Mouse (Mus musculus) heart, embryonic 12.5 days (tissue): ENCODE results near the gene Nav1. TPM values are rescaled to one million over a fixed set of nuclear protein-coding genes. Genes with fewer than 3 reads are reported as not detected.

Experiments used
- ATAC-seq: fragments of 200-750 bp; cut with Nextera tagmentation; 2 replicates; pipeline ENCODE4 v1.8.0; 2017; ENCODE audit warnings: moderate TSS enrichment, moderate library complexity; ENCODE audit not compliant: insufficient number of reproducible peaks, low FRiP score
- H3K27ac ChIP-seq: fragments of 300-500 bp; sonication (generic); 2 replicates; pipeline ENCODE4 v1.5.1; 2016; ENCODE audit warnings: mild to moderate bottlenecking, moderate library complexity; ENCODE audit not compliant: poor library complexity, severe bottlenecking
- H3K27me3 ChIP-seq: fragments of 300-500 bp; sonication (generic); replicated peaks from 2 replicates; pipeline ENCODE4 v1.6.1; 2016; ENCODE audit warnings: mild to moderate bottlenecking, moderate library complexity
- H3K36me3 ChIP-seq: fragments of 300-500 bp; sonication (generic); 2 replicates; pipeline ENCODE4 v1.6.1; 2016; ENCODE audit warnings: mild to moderate bottlenecking, moderate library complexity
- H3K4me1 ChIP-seq: fragments of 300-500 bp; sonication (generic); replicated peaks from 2 replicates; pipeline ENCODE4 v1.6.1; 2016; ENCODE audit warnings: mild to moderate bottlenecking
- H3K4me2 ChIP-seq: fragments of 300-500 bp; sonication (generic); 2 replicates; pipeline ENCODE4 v1.6.1; 2016; ENCODE audit warnings: mild to moderate bottlenecking, moderate library complexity
- H3K4me3 ChIP-seq: fragments of 300-500 bp; sonication (generic); 2 replicates; pipeline ENCODE4 v1.5.1; 2016; ENCODE audit warnings: mild to moderate bottlenecking
- H3K9ac ChIP-seq: fragments of 300-500 bp; sonication (generic); 2 replicates; pipeline ENCODE4 v1.6.1; 2016; ENCODE audit warnings: mild to moderate bottlenecking, moderate library complexity
- H3K9me3 ChIP-seq: fragments of 300-500 bp; sonication (generic); replicated peaks from 2 replicates; pipeline ENCODE4 v1.6.1; 2016; ENCODE audit warnings: mild to moderate bottlenecking, moderate library complexity
- WGBS: fragments of 180-500 bp; shearing (Covaris S2); methylation state at CpG from one replicate; pipeline ENCODE4 v1.1.7; 2016; 5-methylcytosine and 5-hydroxymethylcytosine counted together
- polyA plus RNA-seq: library from polyadenylated mRNA; unstranded; fragments of >200 nt; fragmentation: Nextera tagmentation; extraction: Ambion mirVana; gene quantifications from 2 replicates; pipeline ENCODE4 v1.2.1, GENCODE M21; 2016

Nav1 gene
- polyA plus RNA-seq, 1 experiment from 2014 or later, result 38.9 TPM

- no peak overlapping the region for H3K4me2 ChIP-seq
- no peak for ATAC-seq
- H3K9me3 ChIP-seq, result no peaks in the 10 kb centered on the region
- H3K27me3 ChIP-seq, result no peaks in the 10 kb centered on the region
- no peak overlapping the region for H3K9ac ChIP-seq
- 9% methylated on average over 2 of the region's 2 CpGs for WGBS
- H3K36me3 ChIP-seq, result peaks cover 32% of the 10 kb centered on the region
- no peak overlapping the region for H3K4me3 ChIP-seq
- peaks cover 31% of the 10 kb centered on the region for H3K4me1 ChIP-seq
- peak overlapping the region; percentile 3 for H3K27ac ChIP-seq
These were observed 171.3 kb downstream of the Nav1 start for GRCm38 (mm10) chr1:135435823-135436222.

GRCm38 (mm10) chr1:135430669-135431017 lies 176.5 kb downstream of the Nav1 start:
- Histone ChIP-seq H3K27ac (peak overlapping the region; percentile 91), H3K4me2 (peak overlapping the region; percentile 77), H3K36me3 (peaks cover 15% of the 10 kb centered on the region), H3K4me1 (peaks cover 42% of the 10 kb centered on the region), H3K27me3 (no peaks in the 10 kb centered on the region), H3K4me3 (peak overlapping the region; percentile 97), H3K9ac (peak overlapping the region; percentile 96), H3K9me3 (no peaks in the 10 kb centered on the region)
- 2% methylated on average over 14 of the region's 14 CpGs for WGBS
- peak; percentile 18 for ATAC-seq

GRCm38 (mm10) chr1:135429901-135430668 lies 177.0 kb downstream of the Nav1 start, which contains the start of gene Ipo9:
TSS of gene Ipo9 (minus strand) at chr1:135430499.
- Histone ChIP-seq H3K27ac (peak within 1 kb of the TSS; percentile 91), H3K4me3 (peak within 1 kb of the TSS; percentile 97), H3K4me1 (peaks cover 38% of the 10 kb centered on the region), H3K9me3 (no peaks in the 10 kb centered on the region), H3K27me3 (no peaks in the 10 kb centered on the region), H3K9ac (peak within 1 kb of the TSS; percentile 96), H3K36me3 (peaks cover 19% of the 10 kb centered on the region), H3K4me2 (peak within 1 kb of the TSS; percentile 77)
- ATAC-seq, result peak; percentile 93
- WGBS, result under 1% methylated on average over 65 of the region's 65 CpGs

DNA sequence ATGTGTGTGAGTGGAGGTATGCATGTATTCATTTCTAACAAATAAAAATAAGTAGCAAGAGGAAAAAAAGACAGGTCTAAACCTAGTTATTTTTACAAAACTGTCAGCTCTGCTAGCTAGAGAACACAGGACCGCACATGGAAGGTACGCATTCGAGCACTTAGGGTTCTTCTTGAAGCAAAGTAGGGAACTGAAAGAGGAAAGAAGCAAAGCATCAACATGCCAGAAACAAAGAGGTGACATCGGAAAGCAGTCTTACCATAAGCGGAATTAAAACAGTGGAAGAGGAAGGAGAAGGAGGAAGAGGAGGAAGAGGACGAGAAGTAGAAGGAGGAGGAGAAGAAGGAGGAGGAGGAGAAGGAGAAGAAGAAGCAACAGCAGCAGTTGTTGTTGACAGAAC lies 179.7 kb downstream of the Nav1 start:
- Histone ChIP-seq H3K27me3 (no peaks in the 10 kb centered on the region), H3K4me2 (no peak overlapping the region), H3K9ac (no peak overlapping the region), H3K4me3 (no peak overlapping the region), H3K9me3 (no peaks in the 10 kb centered on the region), H3K4me1 (peaks cover 33% of the 10 kb centered on the region), H3K36me3 (peaks cover 36% of the 10 kb centered on the region), H3K27ac (no peak overlapping the region)
- ATAC-seq, result no peak
- WGBS, result 86% methylated on average over 6 of the region's 6 CpGs

- H3K4me1 ChIP-seq, result peaks cover 27% of the 10 kb centered on the region
- H3K9me3 ChIP-seq, result no peaks in the 10 kb centered on the region
- H3K4me3 ChIP-seq, result no peak overlapping the region
- H3K27ac ChIP-seq, result no peak overlapping the region
- peaks cover 36% of the 10 kb centered on the region for H3K36me3 ChIP-seq
- H3K27me3 ChIP-seq, result no peaks in the 10 kb centered on the region
- no peak overlapping the region for H3K9ac ChIP-seq
- no peak for ATAC-seq
- 96% methylated on average over 10 of the region's 10 CpGs for WGBS
- H3K4me2 ChIP-seq, result no peak overlapping the region
These were observed 180.4 kb downstream of the Nav1 start for GRCm38 (mm10) chr1:135426645-135427044.

- H3K36me3 ChIP-seq, result peaks cover 61% of the 10 kb centered on the region
- 88% methylated on average over 6 of the region's 6 CpGs for whole genome bisulfite sequencing
- no peaks in the 10 kb centered on the region for H3K9me3 ChIP-seq
- ATAC-seq, result no peak
- H3K9ac ChIP-seq, result no peak overlapping the region
- H3K4me2 ChIP-seq, result no peak overlapping the region
- H3K4me3 ChIP-seq, result no peak overlapping the region
- H3K27ac ChIP-seq, result no peak overlapping the region
- no peaks in the 10 kb centered on the region for H3K27me3 ChIP-seq
- H3K4me1 ChIP-seq, result peaks cover 6% of the 10 kb centered on the region
These were observed 184.3 kb downstream of the Nav1 start for GRCm38 (mm10) chr1:135422772-135423171.

DNA sequence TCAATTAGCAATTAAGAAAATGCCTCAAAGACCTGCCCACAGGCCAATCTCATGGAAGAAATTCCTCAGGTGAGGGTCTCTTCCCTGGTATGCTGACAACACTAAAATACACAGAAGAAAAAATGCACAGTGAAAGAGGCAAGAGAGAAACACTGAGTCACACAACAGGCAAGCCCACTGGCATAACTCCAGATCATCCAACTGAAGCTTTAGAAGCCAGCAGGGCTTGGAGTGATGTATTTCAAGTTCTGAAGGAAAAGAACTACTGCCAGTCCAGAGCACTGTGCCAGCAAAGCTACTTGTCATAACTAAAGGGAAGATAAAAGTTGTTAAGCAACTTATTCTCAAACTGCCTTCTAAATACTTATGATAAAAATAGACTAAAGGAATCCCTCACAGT lies 193.1 kb downstream of the Nav1 start:
- H3K4me3 ChIP-seq, result no peak overlapping the region
- ATAC-seq, result no peak
- no peaks in the 10 kb centered on the region for H3K9me3 ChIP-seq
- H3K27me3 ChIP-seq, result no peaks in the 10 kb centered on the region
- peaks cover 28% of the 10 kb centered on the region for H3K4me1 ChIP-seq
- no peak overlapping the region for H3K9ac ChIP-seq
- H3K4me2 ChIP-seq, result no peak overlapping the region
- H3K36me3 ChIP-seq, result peaks cover 74% of the 10 kb centered on the region
- peak overlapping the region; percentile 22; the same call in 1 of the 2 replicates for H3K27ac ChIP-seq

GRCm38 (mm10) chr1:135412130-135412529 lies 195.0 kb downstream of the Nav1 start:
- Histone ChIP-seq H3K4me3 (no peak overlapping the region), H3K27me3 (no peaks in the 10 kb centered on the region), H3K9ac (no peak overlapping the region), H3K27ac (peak overlapping the region; percentile 79; the same call in 1 of the 2 replicates), H3K4me2 (no peak overlapping the region), H3K9me3 (no peaks in the 10 kb centered on the region), H3K4me1 (peaks cover 28% of the 10 kb centered on the region), H3K36me3 (peaks cover 73% of the 10 kb centered on the region)
- ATAC-seq, result no peak
- 64% methylated on average over 4 of the region's 4 CpGs for WGBS

DNA sequence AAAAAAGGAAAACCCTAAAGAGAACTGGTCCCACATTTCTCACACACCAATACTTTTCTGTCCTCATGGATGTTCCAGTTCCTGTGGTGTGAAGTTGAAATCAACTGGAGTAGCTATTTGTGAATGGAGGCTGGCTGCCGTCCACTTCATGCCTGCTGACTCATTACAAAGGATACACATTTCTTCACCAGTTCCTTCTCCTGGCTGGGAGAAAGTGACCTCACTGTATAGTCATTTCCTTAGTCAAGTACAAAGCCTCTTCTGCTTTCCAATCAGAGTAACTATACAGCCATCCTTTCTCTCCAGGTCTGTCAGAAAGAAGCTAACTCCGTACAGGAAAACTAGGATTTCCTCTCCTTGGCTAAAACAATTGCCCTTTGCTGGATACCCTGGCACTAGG lies 196.1 kb downstream of the Nav1 start:
- H3K36me3 ChIP-seq, result peaks cover 71% of the 10 kb centered on the region
- 36% methylated on average over 2 of the region's 2 CpGs for WGBS

DNA sequence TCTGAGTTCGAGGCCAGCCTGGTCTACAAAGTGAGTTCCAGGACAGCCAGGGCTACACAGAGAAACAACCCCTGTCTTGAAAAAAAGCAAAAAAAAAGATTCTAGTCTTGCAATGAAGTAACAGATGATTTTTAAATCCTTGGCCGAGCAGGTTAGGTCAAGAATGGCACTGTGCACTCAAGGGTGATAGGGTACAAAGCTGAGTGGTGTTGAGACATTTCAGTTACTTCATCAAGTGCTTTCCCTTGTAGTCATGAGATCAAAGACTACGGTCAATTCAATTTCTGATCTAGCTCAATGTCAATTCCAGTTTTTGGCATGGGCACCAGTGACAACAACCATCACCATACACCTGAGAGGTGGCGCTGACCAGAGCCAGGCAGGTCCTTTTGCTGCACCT lies 198.1 kb downstream of the Nav1 start:
- H3K4me3 ChIP-seq, result no peak overlapping the region
- peaks cover 20% of the 10 kb centered on the region for H3K4me1 ChIP-seq
- no peak overlapping the region for H3K9ac ChIP-seq
- H3K9me3 ChIP-seq, result no peaks in the 10 kb centered on the region
- H3K36me3 ChIP-seq, result peaks cover 72% of the 10 kb centered on the region
- WGBS, result 90% methylated on average over 4 of the region's 4 CpGs
- H3K27ac ChIP-seq, result no peak overlapping the region
- no peak for ATAC-seq
- H3K27me3 ChIP-seq, result no peaks in the 10 kb centered on the region
- H3K4me2 ChIP-seq, result no peak overlapping the region

More for the DNA sequence above, 196.1 kb downstream of the Nav1 start:
- Histone ChIP-seq H3K27me3 (no peaks in the 10 kb centered on the region), H3K9ac (no peak overlapping the region), H3K9me3 (no peaks in the 10 kb centered on the region), H3K27ac (peak overlapping the region; percentile 79), H3K4me3 (no peak overlapping the region), H3K4me2 (no peak overlapping the region), H3K4me1 (peaks cover 22% of the 10 kb centered on the region)
- peak; percentile 77 for ATAC-seq

GRCm38 (mm10) chr1:135405356-135405755 lies 201.7 kb downstream of the Nav1 start:
- H3K27ac ChIP-seq, result no peak overlapping the region
- WGBS, result 64% methylated on average over 7 of the region's 7 CpGs
- no peaks in the 10 kb centered on the region for H3K27me3 ChIP-seq

More at GRCm38 (mm10) chr1:135405356-135405755, 201.7 kb downstream of the Nav1 start:
- no peak overlapping the region for H3K4me3 ChIP-seq
- H3K36me3 ChIP-seq, result peaks cover 86% of the 10 kb centered on the region
- no peak for ATAC-seq
- H3K4me1 ChIP-seq, result no peaks in the 10 kb centered on the region
- H3K9me3 ChIP-seq, result no peaks in the 10 kb centered on the region
- no peak overlapping the region for H3K9ac ChIP-seq
- no peak overlapping the region for H3K4me2 ChIP-seq
